Mouse (Mus musculus) midbrain, embryonic 11.5 days (tissue): ENCODE data around the gene Prss2. TPM values are rescaled to one million over a fixed set of nuclear protein-coding genes. Genes with fewer than 3 reads are reported as not detected.
A peak's percentile ranks its signal among the peaks of the same experiment; 100 is the strongest.

Experiments
- ATAC-seq: fragments of 200-750 bp; cut with Nextera tagmentation; 2 replicates; pipeline ENCODE4 v1.8.0; 2017; ENCODE audit warnings: moderate TSS enrichment, moderate library complexity; ENCODE audit not compliant: low FRiP score
- DNase-seq: peaks from one replicate; pipeline ENCODE4 v3.0.0; 2015; ENCODE audit warnings: low spot score; ENCODE audit errors: missing footprints
- H3K27ac ChIP-seq: fragments of 300-500 bp; sonication (generic); 2 replicates; pipeline ENCODE4 v1.5.1; 2014; ENCODE audit warnings: low read depth, low read length
- H3K27me3 ChIP-seq: fragments of 300-500 bp; sonication (generic); 2 replicates; pipeline ENCODE4 v1.6.1; 2014; ENCODE audit warnings: mild to moderate bottlenecking, low read length, moderate library complexity, mixed read lengths; ENCODE audit not compliant: control insufficient read depth, insufficient read depth
- H3K36me3 ChIP-seq: fragments of 300-500 bp; sonication (generic); 2 replicates; pipeline ENCODE4 v1.6.1; 2014; ENCODE audit warnings: mild to moderate bottlenecking, low read length, moderate library complexity, mixed read lengths; ENCODE audit not compliant: control insufficient read depth, insufficient read depth
- H3K4me1 ChIP-seq: fragments of 300-500 bp; sonication (generic); 2 replicates; pipeline ENCODE4 v1.6.1; 2014; ENCODE audit warnings: low read length; ENCODE audit not compliant: control insufficient read depth, insufficient read depth
- H3K4me2 ChIP-seq: fragments of 300-500 bp; sonication (generic); 2 replicates; pipeline ENCODE4 v1.6.1; 2014; ENCODE audit warnings: mild to moderate bottlenecking, moderate library complexity
- H3K4me3 ChIP-seq: fragments of 300-500 bp; sonication (generic); 2 replicates; pipeline ENCODE4 v1.5.1; 2014; ENCODE audit warnings: low read depth, low read length
- H3K9ac ChIP-seq: fragments of 300-500 bp; sonication (generic); 2 replicates; pipeline ENCODE4 v1.6.1; 2014; ENCODE audit warnings: low read length
- H3K9me3 ChIP-seq: fragments of 300-500 bp; sonication (generic); 2 replicates; pipeline ENCODE4 v1.6.1; 2016; ENCODE audit warnings: low read length; ENCODE audit not compliant: control insufficient read depth
- WGBS: fragments of 180-500 bp; shearing (Covaris S2); extraction: QIAGEN DNeasy Blood & Tissue Kit; methylation state at CpG from one replicate; pipeline ENCODE4 v1.1.7; 2014; 5-methylcytosine and 5-hydroxymethylcytosine counted together
- polyA plus RNA-seq: library from polyadenylated mRNA; unstranded; fragments of >200 nt; fragmentation: Nextera tagmentation; extraction: Ambion mirVana; gene quantifications from 2 replicates; pipeline ENCODE4 v1.2.1, GENCODE M21; 2014

Prss2 gene
- polyA plus RNA-seq, 1 experiment from 2014 or later: not detected

DNA sequence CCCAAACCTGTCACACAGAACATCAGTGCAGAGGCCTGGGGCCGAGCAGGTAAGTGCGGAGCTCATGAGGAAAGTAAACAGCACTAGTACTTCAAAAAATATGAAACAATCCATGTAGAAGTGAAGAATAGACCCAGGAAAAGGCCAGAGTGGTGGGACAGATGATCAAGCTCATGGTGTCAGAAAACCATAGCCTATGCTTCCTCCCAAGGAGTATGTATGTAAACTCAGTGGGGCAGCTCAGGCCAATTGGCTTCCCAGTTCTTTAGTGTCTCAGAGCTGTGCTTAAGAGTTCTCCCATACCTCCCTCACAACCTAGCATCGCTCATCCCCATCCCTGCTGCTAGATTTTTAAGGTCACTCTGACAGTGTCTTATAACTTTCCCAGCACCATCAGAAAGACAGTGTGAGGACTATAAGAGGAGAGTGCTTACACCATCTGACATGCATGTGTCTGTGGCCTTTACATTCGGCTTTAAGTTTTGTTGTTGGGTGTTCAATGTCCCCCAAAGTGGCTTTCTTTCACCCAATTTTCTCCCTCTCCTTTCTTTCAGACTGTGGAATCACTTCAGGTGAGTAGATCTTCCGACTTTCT is 25.6 kb downstream of the Prss2 start:
- Histone ChIP-seq H3K36me3 (no peaks in the 10 kb centered on the region), H3K27ac (no peak overlapping the region), H3K4me1 (no peaks in the 10 kb centered on the region), H3K27me3 (no peaks in the 10 kb centered on the region), H3K9ac (no peak overlapping the region), H3K9me3 (no peaks in the 10 kb centered on the region), H3K4me2 (no peak overlapping the region), H3K4me3 (no peak overlapping the region)
- no peak for DNase-seq
- WGBS: 87% methylated on average over 5 of the region's 5 CpGs
- no peak for ATAC-seq

DNA sequence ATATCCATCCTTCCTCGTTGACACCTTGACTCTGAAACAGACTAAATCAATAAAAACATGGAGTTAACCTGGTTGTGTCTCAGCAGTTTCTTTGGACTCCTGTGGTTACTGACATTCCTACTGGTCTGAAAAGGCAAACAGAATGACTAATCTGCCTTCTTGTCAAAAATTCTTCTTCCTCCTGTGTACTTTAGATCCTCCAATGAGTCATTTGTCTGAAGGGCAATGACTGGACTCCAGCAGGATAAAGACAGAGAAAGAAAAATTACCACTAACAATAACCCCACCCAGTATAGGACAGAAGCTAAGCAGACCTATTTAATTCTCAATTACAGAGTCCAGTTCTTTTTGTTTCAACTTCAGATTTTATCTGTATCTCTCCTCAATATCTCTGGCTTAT is 26.7 kb downstream of the Prss2 start:
- no peak overlapping the region for H3K9ac ChIP-seq
- H3K9me3 ChIP-seq: no peaks in the 10 kb centered on the region
- H3K36me3 ChIP-seq: no peaks in the 10 kb centered on the region
- H3K4me2 ChIP-seq: no peak overlapping the region
- no peaks in the 10 kb centered on the region for H3K4me1 ChIP-seq
- ATAC-seq: no peak
- no peaks in the 10 kb centered on the region for H3K27me3 ChIP-seq
- H3K4me3 ChIP-seq: no peak overlapping the region
- peak; percentile 28 for DNase-seq
- no peak overlapping the region for H3K27ac ChIP-seq
- WGBS: 59% methylated on average over 1 of the region's 1 CpGs

DNA sequence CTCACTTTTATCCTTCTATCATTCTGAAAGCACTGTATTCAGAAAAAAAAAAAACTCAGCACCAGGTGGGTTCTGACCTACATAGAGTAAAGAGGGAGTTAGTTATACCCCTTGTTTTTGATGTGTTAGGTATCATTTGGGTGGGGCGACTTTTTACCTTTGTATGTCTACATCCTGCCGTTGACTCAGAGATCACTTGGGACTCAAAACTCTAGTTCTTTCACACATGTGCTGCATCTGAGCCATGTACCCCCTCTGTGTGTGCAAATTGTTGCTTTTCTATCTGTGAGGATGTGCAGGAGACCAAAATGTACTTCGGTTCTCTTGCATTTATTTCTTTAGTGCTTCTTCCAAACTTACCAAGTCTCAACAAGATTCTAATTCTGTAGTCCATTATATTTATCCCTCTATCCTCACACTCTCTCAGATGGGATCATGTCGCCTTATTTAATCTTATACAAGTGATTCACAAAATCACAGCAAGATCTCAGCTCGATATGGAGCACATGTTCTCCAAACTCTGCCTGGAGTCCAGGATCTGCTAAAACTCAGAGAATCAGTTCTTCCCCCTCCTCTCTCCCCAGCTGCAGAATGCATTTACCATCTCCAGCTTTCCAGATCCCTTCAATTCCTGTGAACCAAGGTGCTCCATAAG is 31.9 kb downstream of the Prss2 start:
- H3K9me3 ChIP-seq: no peaks in the 10 kb centered on the region
- no peak overlapping the region for H3K9ac ChIP-seq
- no peak for DNase-seq
- no peak for ATAC-seq
- WGBS: 86% methylated on average over 5 of the region's 5 CpGs
- no peak overlapping the region for H3K27ac ChIP-seq
- no peaks in the 10 kb centered on the region for H3K36me3 ChIP-seq
- H3K4me2 ChIP-seq: no peak overlapping the region
- no peaks in the 10 kb centered on the region for H3K4me1 ChIP-seq
- no peak overlapping the region for H3K4me3 ChIP-seq
- H3K27me3 ChIP-seq: no peaks in the 10 kb centered on the region

DNA sequence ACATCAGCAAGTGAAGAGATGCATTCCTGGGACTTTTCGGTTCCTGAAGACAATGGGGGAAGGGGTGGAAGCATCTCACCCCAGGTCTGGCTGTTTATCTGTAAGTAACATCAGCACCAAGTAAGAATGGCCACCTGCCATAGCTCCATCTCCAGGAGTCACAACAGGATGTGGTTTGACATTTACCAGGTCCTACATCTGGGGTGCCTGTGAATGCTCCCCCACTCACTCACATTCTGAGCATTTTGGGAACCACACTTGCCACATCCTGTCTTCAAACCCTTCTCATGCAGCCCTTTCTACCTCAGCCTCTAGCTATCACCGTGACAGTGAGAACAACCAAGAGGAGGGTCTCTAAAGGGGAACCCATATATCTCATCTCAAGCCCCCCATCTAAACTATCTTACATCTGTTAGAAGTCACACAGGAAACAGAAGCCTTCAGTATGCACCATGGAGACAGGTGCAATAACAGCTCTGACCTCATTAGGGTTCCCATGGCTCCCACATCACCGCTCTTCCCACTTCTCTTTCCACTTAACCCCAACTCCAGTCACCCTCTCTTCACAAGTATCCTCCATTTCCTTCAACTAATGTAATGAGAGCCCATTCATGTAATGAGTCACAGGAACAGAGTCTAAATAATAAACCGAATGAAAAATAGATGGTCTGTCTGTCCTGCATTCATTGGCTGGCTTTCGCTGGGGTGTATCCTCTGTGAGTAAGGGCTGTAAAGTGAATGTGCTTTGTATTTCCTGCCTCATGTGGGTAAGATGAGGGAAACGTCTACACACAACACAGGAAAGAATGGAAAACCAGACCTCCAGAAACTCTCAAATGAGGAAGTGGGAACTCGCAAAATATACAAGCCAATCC is 32.9 kb downstream of the Prss2 start:
- no peak for ATAC-seq
- no peaks in the 10 kb centered on the region for H3K9me3 ChIP-seq
- no peak overlapping the region for H3K9ac ChIP-seq
- H3K27me3 ChIP-seq: no peaks in the 10 kb centered on the region
- H3K4me3 ChIP-seq: no peak overlapping the region
- peak; percentile 2 for DNase-seq
- no peak overlapping the region for H3K4me2 ChIP-seq
- no peaks in the 10 kb centered on the region for H3K36me3 ChIP-seq
- 85% methylated on average over 7 of the region's 7 CpGs for whole genome bisulfite sequencing
- H3K27ac ChIP-seq: no peak overlapping the region
- no peaks in the 10 kb centered on the region for H3K4me1 ChIP-seq

DNA sequence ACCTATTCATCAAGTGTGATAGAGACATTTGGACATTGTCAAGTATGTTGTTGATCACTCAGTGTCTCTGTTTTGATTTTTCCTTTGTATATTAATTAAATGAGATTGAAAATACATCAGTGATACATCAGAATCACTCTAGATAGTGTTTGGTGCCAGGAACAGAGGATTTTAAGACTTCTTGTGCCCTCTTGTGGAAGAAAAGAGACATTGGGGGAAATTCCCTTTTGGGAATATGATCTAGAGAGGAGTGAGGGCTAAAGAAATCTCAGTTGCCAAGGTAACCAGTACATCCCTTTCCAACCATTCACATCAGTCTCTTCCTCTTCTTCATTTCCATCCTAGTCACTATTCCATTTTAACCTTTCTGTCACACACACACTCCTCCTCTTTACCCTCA is 34.8 kb downstream of the Prss2 start:
- no peaks in the 10 kb centered on the region for H3K27me3 ChIP-seq
- H3K4me3 ChIP-seq: no peak overlapping the region
- H3K4me2 ChIP-seq: no peak overlapping the region
- H3K36me3 ChIP-seq: no peaks in the 10 kb centered on the region
- ATAC-seq (peak; percentile 44; the same call in 1 of the 2 replicates), DNase-seq (peak; percentile 77)
- H3K4me1 ChIP-seq: no peaks in the 10 kb centered on the region
- no peak overlapping the region for H3K9ac ChIP-seq
- H3K27ac ChIP-seq: no peak overlapping the region
- H3K9me3 ChIP-seq: no peaks in the 10 kb centered on the region

DNA sequence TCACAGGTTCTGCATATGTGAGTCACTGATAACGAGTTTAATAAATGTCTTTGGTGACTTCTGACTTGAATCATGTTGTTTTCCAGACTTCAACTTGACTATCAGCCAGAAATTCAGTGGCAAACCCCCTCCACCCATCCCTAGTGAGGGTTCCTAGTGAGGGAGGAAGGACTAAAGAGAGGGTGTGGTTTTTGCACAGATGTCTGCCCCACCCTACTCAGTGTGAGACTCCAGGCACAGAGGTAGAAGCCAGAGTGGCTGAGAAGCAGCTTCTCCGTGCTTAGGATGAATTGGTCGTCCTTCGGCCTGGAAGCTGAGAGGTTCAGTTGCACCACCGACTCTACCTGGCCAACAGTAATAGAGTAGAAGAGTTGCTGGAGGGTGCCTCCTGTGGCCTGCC is 35.9 kb downstream of the Prss2 start:
- peak; percentile 10 for DNase-seq
- Histone ChIP-seq H3K27ac (no peak overlapping the region), H3K4me1 (no peaks in the 10 kb centered on the region), H3K9me3 (no peaks in the 10 kb centered on the region), H3K4me3 (no peak overlapping the region), H3K9ac (no peak overlapping the region), H3K4me2 (no peak overlapping the region), H3K27me3 (no peaks in the 10 kb centered on the region), H3K36me3 (no peaks in the 10 kb centered on the region)
- WGBS: 83% methylated on average over 5 of the region's 5 CpGs
- no peak for ATAC-seq

DNA sequence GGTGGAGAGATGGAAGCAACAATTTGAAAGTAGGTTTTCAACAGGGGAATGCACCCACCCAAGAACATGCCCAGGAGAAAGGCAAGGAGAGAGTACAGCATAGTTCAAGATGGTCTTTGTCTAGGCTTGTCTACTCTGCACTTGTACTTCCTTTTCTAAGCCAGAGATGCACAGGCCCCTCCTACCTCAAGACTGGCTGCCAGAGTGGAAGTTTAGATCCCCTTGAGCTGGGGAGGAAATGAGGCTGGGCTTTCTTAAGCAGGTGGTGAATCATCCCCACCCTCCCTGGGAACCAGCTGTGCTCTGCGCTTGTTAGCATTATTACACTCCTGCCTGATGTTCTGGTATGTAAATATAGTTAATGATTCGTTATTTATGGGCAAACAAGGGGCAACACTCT is 36.7 kb downstream of the Prss2 start:
- no peaks in the 10 kb centered on the region for H3K36me3 ChIP-seq
- WGBS: 72% methylated on average over 2 of the region's 2 CpGs
- no peak overlapping the region for H3K27ac ChIP-seq
- no peaks in the 10 kb centered on the region for H3K9me3 ChIP-seq
- H3K4me1 ChIP-seq: no peaks in the 10 kb centered on the region
- peak; percentile 28 for DNase-seq
- no peak overlapping the region for H3K4me2 ChIP-seq
- H3K9ac ChIP-seq: no peak overlapping the region
- no peak overlapping the region for H3K4me3 ChIP-seq
- ATAC-seq: no peak
- no peaks in the 10 kb centered on the region for H3K27me3 ChIP-seq

DNA sequence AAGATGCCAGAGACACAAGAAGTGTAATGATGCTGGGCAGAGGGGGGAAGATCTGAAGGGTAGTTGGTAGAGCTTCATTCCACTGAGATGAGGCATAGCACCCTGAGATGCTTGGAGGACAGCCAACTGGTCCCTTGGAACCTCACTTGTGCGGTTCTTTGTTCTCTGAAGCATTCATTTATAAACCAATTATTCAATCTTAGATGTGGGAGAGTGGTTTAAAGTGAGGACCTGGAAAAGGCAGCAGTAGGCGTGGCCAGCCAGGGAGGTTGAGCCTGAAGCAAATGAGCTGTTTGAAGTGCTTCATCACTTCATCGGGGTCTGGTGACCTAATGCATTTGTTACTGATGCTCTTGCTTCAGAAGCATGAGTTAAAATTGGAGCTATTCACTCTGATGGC is 37.7 kb downstream of the Prss2 start:
- ATAC-seq: no peak
- Histone ChIP-seq H3K27ac (no peak overlapping the region), H3K4me1 (no peaks in the 10 kb centered on the region), H3K4me3 (no peak overlapping the region), H3K36me3 (no peaks in the 10 kb centered on the region), H3K9me3 (no peaks in the 10 kb centered on the region), H3K4me2 (no peak overlapping the region), H3K9ac (no peak overlapping the region), H3K27me3 (no peaks in the 10 kb centered on the region)
- whole genome bisulfite sequencing: 68% methylated on average over 3 of the region's 3 CpGs
- DNase-seq: peak; percentile 14

DNA sequence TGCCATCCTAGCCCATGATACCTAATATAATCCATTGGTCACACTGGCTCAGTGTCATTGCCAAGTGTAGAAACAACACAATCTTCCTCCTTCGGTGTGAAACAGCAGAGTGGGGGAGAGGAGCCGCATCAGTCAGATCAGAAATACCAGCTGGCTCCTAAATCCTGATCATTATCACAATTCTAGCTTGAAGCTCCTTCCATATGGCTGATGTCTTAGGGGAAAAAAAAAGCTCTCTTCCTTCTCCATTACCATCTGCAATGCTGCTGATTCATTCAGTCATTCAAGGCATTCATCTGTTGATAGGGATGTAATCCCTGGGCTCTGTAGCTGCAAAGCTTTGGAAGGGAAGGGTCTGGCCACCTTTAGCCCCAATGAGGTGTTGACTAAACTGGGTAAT is 38.7 kb downstream of the Prss2 start:
- no peaks in the 10 kb centered on the region for H3K9me3 ChIP-seq
- no peak for ATAC-seq
- 85% methylated on average over 2 of the region's 2 CpGs for WGBS
- H3K36me3 ChIP-seq: no peaks in the 10 kb centered on the region
- no peak overlapping the region for H3K4me3 ChIP-seq
- H3K4me1 ChIP-seq: no peaks in the 10 kb centered on the region
- H3K4me2 ChIP-seq: no peak overlapping the region
- no peaks in the 10 kb centered on the region for H3K27me3 ChIP-seq
- no peak overlapping the region for H3K9ac ChIP-seq
- no peak for DNase-seq
- H3K27ac ChIP-seq: no peak overlapping the region
